Mouse (Mus musculus) thymus, postnatal 10 days (tissue): ENCODE data around the gene Asic2.
A peak's percentile ranks its signal among the peaks of the same experiment; 100 is the strongest.

Experiments used
- DNase-seq, 2 experiments: peaks; one replicate each; pipeline ENCODE4 v3.0.0; 2021; ENCODE audit warnings: low spot score in 2 of 2

Gene Asic2

DNA sequence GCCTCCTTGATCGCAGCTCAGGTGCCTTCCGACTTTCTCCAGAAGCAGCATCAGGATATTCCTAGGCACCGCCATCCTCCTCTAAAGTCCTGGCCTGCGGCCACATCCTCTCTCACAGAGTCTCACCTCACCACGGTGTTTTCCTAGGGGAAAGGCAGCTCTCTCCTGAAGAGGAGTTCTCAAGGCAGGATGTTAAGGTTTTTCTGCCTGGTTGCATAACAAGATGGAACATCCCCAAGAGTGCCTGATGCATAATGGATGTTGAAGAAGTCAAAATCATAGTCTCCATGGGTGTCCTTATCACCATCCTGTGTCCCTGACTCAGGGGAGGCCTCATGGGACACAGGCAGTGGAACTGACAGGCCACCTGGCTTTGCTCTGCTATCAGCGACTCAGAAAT lies 1060.4 kb downstream of the Asic2 start:
- DNase-seq, result no peak

DNA sequence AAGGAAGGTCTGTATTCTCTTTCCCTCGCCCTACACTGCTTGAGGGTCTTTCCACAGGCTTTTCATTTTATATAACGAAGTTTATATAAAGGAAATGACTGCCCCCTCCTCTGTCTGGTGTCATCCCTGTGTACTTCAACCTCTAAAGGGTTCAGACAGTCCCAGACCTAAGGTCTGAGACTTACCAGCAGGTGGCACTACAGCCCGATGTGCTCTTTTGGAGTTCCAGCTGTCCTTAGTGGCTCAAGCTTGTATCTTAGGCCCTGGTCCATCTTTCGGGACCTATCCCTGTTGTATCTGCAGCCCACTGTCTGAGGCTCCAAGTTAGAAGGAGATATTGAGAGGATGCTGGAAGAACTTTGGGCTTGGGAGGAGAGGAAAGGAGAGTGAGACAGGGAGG lies 1061.8 kb downstream of the Asic2 start:
- DNase-seq, result peak in 1 of 2 experiments; percentile 19

DNA sequence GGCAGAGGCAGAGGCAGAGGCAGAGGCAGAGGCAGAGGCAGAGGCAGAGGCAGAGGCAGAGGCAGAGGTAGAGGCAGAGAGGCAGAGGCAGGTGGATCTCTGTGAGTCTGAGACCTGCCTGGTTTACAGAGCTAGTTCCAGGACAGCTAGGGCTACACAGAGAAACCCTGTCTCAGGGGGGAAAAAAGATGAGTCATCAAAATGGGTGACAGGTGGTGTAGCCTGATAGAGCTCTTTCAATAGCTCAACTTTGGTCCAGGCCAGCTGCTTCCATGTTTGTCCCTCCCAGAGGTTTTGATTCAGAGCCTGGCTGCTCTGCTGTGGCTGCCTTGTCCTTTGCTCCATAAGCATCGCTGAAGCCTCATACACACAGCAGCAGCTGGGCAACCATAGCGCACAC lies 1063.7 kb downstream of the Asic2 start:
- no peak for DNase-seq

DNA sequence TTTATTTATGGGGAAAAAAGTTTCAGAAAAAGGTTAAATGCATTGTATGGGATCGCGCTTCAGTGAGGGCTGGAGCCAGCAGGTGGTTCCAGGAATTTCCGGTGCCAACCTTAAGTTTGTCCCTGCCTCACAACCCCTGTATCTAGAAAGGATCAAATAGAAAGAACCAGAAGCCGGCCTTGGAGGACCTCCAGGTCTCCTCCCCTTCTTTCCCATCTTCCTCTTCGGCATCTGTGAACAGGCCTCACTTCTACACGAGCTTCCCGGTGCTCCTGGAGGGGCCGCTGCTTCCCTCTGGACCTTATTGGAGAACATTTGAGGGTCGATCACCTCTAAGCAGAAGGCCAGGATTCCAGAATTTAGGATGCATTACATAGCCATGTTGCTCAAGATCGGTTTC lies 1064.8 kb downstream of the Asic2 start:
- DNase-seq, result no peak

DNA sequence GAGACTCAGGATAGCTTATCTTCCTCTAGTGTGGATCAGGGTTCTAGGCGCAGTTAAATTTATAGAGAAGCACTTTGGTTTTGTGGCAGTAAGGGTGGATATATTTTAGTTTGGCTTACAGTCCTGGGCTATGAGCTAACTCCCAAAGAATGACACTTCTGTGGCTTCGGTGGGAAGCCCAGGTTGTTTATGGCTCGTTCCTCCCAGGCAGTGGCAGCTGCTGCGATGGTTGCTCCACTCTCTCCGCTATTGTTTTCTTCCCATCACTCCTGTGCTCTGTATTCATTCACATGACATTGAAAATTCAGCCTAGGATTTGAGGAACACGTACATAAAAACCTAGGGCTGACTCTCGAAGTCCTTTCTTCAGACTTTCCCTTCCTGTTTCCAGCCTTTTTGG lies 1065.6 kb downstream of the Asic2 start:
- DNase-seq, result no peak

DNA sequence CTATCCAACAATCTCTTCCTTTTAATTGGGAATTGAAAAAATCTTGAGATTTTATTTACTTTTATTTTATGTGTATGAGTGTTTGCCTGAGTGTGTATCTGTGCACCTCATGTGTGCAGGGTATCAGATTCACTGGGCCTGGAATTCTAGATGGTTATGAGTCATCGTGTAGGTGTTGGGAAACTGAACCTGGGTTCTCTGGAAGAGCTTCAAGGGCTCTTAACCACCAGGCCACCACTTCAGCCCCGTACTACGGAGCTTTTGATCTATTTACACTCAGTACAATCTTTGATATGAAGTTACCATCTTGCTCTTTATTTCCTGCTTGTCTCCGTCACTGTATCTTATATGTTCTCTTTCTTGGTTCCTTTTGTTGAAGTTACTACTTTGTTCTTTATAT lies 1067.7 kb downstream of the Asic2 start:
- no peak for DNase-seq

DNA sequence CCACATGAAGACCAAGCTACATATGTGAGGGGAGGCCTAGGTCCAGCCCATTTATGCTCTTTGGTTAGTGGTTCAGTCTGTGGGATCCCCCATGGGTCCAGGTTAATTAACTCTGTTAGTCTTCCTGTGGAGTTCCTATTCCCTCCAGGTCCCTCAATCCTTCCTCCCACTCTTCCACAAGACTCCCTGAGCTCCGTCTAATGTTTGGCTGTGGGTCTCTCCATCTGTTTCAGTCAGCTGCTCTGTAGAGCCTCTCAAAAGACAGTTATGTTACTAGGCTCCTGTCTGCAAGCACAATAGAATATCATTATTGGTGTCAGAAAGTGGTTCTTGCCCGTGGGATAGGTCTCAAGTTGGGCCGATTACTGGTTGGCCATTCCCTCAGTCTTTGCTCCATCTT lies 1072.4 kb downstream of the Asic2 start:
- no peak for DNase-seq

DNA sequence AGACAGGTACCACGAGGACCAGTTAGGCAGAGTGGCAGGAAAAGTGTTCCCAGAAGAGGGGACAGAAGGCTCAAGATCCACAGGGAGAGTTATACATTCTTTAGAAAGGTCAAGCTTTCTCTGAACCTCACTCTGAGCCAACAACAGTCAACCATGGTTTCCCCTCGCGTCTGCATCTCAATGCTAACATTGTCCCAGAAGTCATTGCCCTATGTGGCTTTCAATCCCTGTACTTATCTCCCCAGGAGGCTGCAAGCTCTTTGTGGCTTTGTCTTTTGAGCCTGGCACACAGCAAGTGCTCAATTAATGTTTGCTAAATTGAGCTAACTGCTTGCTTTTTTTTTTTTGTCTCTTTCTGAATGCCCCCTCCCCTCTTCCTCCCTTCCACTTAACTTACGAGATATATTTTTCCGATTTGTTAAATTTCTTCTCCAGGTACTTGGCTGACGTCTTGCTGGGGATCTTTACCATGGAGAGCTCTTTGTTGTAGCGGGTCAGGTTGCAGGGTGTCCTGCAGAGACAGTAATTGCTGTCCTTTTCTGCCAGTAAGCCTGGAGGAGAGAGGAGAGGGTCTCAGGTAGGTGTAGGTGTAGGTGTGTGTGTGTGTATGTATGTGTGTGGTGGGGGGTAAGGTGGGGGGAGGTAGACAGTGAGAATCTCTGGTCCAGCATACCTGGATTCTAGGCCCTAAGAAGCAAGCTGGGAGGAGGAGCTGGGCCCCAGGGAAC lies 1078.8 kb downstream of the Asic2 start:
- no peak for DNase-seq

DNA sequence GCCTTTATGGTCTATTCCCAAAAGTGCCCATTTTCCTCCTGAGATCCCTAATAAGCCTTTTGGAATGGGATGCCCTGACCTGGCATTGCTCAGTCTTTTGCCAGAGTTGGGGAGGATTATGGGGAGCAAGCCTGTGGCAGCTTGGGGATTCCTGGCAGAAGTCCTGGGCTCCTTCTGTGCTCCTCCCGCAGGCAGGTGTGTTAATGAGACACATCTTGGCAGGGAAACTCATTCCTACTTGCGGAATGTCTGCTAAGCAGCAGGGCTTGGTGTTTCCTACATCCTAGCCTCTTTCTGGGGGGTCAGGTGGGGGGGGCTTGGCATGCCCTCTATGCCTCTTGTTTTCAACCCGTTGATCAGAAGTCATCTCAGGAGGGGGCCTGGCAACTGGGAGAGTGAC lies 1081.2 kb downstream of the Asic2 start:
- no peak for DNase-seq

DNA sequence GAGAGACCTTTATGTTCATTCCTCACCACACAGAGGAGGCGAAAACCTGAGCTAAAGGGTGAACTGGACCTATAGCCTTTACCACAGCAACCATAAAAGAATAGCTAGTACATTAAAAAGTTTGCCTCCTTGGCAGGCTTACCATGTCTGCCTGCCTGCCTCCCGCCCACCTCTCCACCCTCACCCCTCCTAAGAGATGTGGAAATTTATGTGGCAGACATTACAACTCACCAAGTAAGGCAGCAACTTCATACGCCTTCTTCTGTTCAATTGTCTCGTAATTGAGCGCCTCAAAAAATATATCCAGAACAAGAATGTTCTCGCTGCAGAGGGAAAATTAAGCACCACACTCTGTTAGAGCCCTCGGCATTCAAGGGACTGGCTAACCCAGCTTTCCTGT lies 1081.9 kb downstream of the Asic2 start:
- DNase-seq, result no peak

DNA sequence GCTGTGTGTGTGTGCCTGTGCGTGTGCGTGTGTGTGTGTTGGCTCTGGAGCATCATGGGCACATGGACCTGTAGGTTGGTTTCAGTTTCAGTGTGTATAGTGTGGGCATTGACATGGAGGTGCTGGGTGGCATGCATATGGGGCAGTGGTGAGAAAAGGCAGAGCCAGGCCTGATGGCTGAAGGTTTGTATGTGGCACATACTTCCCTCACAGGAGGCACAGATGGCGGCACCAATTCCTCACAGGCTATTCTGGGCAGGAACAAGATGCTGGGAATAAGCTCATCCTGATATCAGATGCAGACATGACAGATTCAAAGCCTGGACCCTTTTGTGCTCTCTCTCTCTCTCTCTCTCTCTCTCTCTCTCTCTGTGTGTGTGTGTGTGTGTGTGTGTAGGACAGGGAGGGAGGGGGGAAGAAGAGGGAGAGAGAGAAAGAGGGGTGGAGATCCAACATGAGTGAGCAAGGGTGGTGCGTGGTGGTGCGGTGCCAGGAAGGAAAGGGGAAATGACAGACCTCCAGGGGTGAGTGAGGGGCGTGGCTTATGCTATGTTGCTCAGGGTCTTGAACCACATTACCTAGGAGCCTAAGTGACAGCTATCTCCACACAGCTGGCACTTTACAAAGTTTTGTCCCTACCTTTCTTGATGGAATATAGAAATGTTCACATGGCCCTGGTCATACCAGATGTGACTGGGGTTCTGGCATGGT lies 1083.6 kb downstream of the Asic2 start:
- DNase-seq, result no peak

DNA sequence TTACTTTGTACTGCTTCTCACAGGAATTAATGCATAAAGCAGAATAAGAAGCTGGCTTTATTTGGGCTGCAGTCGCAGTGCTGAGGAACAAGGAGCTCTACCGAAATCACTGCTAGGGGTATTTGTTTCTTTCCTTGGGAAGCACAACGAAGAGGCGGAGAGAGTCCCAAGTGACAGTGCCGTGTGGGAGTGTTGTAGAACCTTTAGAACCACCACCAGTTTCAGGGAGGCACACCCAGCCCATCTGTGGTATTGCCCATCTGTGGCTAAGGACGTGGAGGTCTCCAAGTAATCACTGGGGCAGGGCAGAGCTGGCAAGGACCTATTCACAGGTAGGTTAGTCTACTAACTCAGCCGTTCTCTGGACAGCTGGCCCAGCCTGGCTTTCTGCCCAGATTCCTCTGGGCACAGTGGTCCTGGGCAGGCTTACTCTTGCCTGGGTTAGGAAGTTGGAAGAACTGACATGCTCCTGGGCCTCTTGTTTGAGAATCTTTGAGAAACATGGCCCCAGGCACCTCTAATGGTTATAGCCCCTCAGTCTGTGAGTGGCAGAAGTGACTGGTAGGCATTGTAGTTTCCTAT lies 1085.9 kb downstream of the Asic2 start:
- DNase-seq, result no peak

DNA sequence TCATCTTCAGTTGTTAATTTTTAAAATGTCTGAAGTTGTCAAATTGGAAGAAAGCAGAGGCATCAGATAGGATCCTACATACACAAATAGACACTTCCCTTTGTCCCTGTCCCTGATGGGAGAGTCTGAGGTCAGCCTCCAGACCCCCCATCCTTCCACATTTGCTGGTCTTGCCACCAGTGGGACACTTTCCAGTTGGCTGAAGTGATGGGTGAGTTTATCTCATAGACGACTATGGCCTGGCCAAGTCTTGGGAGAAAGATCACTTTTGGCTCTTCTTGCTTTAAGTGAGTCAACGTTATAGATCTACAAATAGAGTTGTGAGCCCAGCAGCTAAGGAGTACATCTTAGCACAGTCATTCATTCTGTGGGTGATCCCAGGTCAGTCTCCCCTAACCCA lies 1090.2 kb downstream of the Asic2 start:
- DNase-seq, result no peak

DNA sequence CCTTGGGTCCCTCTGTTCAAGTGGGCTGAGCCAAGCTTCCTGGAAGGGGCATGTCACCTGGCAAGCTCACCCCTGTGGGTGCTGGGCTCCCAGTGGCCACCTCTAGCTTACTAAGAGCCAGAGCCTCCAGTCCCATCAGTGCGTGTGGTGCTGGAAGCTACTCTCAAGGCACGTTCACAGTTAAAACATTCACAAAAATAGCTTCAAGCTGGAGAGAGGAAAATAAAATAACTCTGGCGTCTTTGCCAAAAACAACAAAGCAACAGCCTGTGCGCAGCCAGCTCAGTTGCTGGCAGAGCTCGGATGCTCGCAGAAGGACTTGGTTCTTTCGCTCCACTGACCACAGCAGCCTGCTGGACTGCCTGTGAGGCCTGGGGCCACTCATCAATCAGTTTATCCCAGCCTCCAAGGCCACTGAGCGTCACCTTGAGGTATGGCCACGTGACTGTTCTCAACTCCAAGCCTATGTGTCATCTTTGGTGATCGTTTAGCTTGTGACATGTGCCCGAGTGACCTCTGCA lies 1091.1 kb downstream of the Asic2 start:
- no peak for DNase-seq

DNA sequence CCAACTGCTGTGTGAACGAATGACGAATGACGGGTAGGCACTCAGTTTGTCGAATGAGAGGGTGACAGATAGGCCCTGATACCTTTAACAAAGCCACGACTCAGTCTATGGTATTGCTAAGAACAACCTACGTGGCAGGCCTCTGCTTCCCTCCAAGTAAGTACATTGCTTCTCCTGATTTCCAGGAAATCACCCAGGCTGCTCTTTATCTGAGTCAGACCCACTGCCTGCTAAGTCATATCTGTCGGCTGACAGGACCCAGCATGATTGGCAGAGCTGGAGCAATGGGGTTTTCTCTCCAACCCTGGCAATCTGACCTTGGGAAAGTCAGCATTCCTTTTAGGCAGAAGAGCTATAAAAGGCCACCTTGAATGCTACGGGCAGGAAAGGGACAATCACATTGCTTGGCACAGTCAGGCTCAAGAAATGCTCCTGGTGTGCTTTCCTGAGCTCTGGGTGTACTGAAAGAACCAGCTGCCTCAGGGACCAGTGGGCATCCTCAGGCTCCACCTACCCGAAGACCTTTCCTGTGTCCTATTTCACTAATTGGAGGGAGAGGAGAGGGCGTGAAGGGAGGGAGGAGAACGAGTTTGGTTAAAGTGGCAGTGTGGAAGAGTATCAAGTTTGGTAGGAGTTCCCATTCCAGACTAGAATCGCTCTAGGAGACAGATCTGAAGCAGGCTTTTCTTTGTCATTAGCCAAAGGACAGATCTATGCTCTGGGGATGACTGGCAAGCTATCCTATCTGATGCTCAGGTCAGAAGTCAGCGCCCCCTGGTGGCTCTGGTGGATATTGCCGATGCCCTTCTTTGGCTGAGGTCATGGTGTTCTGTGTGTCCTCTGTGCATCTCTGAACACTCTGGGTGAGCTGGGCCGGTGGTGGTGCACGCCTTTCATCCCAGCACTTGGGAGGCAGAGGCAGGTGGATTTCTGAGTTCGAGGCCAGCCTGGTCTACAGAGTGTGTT lies 1095.5 kb downstream of the Asic2 start:
- peak; percentile 13 to 65 for DNase-seq

DNA sequence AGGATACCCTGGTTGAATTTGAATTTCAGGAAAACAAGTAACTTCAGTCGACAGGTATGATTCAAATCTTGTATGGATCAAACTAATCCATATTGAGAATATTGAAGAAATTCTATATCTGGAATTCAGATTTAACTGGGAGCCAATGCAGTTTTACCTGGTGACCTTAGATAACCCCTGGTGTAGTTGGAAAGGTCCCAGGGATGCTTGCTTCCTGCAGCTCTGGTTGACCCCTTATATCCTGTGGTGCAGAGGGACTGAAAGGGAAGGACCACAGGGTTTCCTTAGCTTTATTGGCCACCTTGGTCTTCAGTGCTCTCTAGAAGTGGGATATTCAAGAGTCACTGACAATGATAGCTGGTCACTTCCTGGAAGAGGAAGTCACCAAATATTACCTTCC lies 1100.2 kb downstream of the Asic2 start:
- DNase-seq, result no peak

DNA sequence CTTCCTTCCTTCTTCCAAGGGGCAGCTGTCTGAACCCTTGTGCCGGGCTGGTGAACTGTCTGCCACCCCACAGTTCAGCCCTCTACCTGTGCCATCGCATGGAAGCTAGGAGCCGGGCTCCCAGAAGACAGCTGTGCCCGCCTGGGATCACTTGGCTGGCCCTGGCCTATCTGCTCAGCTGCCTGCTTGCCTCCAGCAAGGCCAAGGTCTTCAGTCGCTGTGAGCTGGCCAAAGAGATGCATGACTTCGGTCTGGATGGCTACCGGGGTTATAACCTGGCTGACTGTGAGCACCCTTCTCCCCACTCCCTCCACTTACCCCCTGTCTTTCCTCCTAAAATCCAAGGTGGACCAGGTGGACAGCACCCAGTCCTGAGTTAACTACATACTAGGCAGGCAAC lies 1105.3 kb downstream of the Asic2 start:
- DNase-seq, result no peak

DNA sequence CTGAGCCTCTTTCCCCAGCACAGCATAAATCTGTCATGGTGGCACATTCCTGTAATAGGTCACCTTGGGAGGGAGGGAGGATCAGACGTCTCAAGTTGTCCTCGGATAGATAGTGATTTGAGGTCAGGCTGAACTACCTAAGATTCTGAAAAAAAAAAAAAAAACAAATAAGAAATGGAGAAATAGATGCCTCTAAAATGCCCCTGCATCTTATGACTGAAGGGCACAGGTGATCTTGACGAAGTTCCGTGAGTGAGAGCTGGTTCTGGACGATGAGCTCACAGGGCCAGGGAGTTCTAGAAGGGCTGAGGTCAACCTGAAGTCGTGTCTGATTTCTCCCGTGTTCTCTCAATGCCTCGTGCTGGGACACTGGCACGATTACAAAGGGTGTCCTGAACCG lies 1110.2 kb downstream of the Asic2 start, which contains the start of gene Spaca3:
Gene Spaca3 (plus strand): TSS at position 301 of the 400 bp plus-strand sequence.
- DNase-seq, result no peak

DNA sequence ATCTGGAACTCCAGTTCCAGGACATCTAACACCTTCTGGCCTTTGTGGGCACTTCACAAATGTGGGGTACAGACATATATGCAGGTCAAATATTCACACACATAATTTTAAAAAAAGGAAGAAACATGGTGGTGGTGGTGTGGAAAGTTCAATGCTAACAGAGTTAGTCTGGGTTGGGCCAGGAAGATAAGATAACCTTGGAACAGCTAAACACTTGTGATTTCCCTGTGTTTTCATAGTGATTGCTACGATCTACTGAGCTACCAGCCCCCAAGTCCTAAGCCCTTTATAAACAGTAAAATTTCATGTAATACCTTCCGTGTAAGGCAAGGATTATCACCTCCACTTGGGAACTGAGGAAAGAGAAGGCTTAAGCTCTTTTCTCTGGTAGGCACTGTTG lies 1111.4 kb downstream of the Asic2 start:
- DNase-seq, result no peak

DNA sequence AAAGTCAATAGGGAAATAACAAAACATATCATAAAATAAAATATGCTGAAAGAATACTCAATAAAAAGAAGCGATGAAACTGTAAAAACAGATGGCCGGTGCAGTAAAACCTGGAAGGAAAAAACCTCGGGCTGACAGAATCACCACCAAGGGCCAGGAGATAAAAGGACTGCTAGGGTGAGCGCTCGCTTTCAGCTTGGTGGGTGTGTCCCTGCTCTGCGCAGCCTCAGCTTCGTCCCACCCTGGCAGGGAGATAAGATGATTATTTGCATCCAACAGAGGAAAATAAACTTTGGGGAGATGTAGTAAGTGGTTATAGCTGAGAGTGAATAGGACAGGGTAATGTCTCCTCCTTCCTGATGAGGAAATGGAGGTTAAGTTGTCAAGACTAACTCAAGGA lies 1113.3 kb downstream of the Asic2 start:
- no peak for DNase-seq

DNA sequence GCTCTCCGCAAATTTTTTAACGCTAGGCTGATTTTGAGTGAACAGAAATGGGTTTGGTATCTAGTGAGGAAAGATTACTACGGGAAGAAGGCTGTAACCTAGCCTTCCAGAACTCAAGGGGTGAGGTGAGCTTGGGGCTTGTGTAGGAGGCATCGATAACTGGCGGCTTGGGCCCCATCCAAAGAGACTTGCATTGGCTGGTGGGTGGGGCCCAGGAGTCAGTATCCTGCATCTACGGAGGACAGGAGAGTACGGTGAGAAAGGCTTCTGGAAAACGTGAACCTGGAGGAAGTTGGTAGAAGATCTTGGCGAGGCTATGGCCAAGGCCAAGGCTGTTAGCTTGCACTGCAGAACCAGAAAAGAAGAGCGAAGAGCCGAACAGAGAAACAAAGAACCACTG lies 1113.8 kb downstream of the Asic2 start:
- DNase-seq, result no peak

DNA sequence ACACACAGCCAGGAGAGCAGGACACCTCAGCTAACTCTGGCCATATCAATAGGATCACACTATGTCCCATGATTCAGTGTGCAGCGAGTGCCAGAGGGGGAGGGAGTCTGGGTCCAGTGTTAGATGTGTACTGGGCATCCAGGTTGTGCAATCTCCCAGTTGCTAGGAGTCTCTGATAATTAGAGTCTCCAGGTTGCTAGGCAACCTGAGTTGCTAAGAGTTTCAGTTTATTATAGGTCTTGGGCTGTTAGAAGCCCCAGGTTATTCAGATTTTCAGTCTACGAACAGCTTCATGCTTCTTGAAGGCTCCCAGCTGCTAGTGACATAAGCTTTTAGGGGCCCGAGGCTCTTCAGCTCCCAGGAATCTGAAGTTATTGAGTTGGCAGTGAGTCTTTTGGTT lies 1115.2 kb downstream of the Asic2 start:
- DNase-seq, result no peak
